Mouse (Mus musculus): ENCODE measurements around the gene Chd3.
"Not testable (repeated sequence)": the region's sequence is repeated elsewhere in the genome, so short reads cannot be mapped to it uniquely, and the experiment has no call there.

Chd3 gene

GRCm38 (mm10) chr11:69321580-69321979, 47.6 kb downstream of the Chd3 start:
- no peak for DNase-seq

GRCm38 (mm10) chr11:69318000-69318399, 51.2 kb downstream of the Chd3 start:
- DNase-seq = not testable (repeated sequence)

- no peak for DNase-seq
These were observed 52.8 kb downstream of the Chd3 start for GRCm38 (mm10) chr11:69316361-69316760.

GRCm38 (mm10) chr11:69311266-69311665, 57.9 kb downstream of the Chd3 start:
- no peak for DNase-seq

GRCm38 (mm10) chr11:69306039-69306438, 63.2 kb downstream of the Chd3 start:
- DNase-seq = no peak

GRCm38 (mm10) chr11:69305291-69305690, 63.9 kb downstream of the Chd3 start:
- no peak for DNase-seq

- peak; percentile 30 to 52 for DNase-seq
These were observed 66.4 kb downstream of the Chd3 start for GRCm38 (mm10) chr11:69302817-69303216.

GRCm38 (mm10) chr11:69298231-69298630, 71.0 kb downstream of the Chd3 start:
- no peak for DNase-seq

GRCm38 (mm10) chr11:69297799-69298198, 71.4 kb downstream of the Chd3 start:
- no peak for DNase-seq

- DNase-seq = no peak
These were observed 73.9 kb downstream of the Chd3 start for GRCm38 (mm10) chr11:69295286-69295685.
